Mouse (Mus musculus) layer of hippocampus, postnatal 10 days (tissue): Measurements from ENCODE around the gene Ywhae. TPM values are rescaled to one million over a fixed set of nuclear protein-coding genes. Genes with fewer than 3 reads are reported as not detected.
A peak's percentile ranks its signal among the peaks of the same experiment; 100 is the strongest.

Experiments
- DNase-seq, 2 experiments: peaks; one replicate each; pipeline ENCODE4 v3.0.0; 2021; ENCODE audit warnings: low spot score in 2 of 2
- total RNA-seq, 2 experiments: library from RNA; stranded (reverse); gene quantifications; 2 replicates each; pipeline ENCODE4 v1.2.3; 2021

The Ywhae gene
- total RNA-seq, 2 experiments from 2014 or later, result 1,501 to 1,604 TPM

- DNase-seq, result no peak
These were observed 60.7 kb downstream of the Ywhae start for GRCm38 (mm10) chr11:75793351-75793750.

GRCm38 (mm10) chr11:75794602-75795320, 62.1 kb downstream of the Ywhae start:
- no peak for DNase-seq

- DNase-seq, result peak in 1 of 2 experiments; percentile 38
These were observed 62.6 kb downstream of the Ywhae start for GRCm38 (mm10) chr11:75795321-75795636.

DNA sequence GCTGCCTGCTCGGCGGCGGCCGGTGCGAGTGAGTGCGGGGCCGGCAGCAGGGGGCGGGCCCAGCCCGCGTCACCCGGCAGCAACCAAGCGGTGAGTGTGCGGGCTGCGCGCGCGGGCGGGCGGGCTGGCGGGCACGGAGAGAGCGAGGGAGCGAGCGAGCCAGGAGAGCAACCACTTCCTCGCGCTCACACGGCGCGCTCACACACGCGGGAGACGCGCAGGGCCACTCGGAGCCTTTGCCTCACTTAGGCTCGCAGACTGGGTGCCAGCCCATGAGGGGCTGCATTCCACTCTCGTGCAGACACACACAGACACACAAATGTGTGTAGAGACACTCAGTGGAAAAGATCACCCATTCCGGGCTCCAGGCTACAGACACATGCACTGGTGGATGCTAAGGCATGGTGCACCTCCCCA, 63.4 kb downstream of the Ywhae start, which contains the start of gene Doc2b:
Doc2b (minus strand) TSS at position 21 of the 417 bp plus-strand sequence.
- peak; percentile 74 to 77 for DNase-seq

GRCm38 (mm10) chr11:75796536-75797246, 64.0 kb downstream of the Ywhae start:
- DNase-seq, result no peak

DNA sequence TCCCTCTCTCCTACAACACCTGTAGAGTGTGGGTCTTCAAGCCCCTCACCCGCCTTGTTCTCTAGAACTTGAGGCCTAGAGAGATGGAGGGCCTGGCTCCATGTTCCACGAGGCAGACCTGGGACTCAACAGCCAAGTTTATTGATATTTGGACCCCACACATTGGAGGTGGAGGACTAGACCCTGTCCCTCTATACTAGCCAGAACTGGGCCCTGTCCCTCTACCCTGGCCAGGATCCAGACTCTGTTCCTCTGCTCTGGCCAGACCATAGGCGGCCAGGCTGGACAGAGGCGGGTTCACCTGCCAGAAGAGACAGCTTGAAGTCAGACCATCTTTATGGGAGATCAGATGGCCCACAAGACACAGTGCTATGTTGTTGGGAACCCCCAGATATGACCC, 68.7 kb downstream of the Ywhae start:
- DNase-seq, result no peak

- no peak for DNase-seq
These were observed 69.3 kb downstream of the Ywhae start for GRCm38 (mm10) chr11:75801771-75802550.

GRCm38 (mm10) chr11:75807486-75807885, 74.8 kb downstream of the Ywhae start:
- DNase-seq, result no peak

DNA sequence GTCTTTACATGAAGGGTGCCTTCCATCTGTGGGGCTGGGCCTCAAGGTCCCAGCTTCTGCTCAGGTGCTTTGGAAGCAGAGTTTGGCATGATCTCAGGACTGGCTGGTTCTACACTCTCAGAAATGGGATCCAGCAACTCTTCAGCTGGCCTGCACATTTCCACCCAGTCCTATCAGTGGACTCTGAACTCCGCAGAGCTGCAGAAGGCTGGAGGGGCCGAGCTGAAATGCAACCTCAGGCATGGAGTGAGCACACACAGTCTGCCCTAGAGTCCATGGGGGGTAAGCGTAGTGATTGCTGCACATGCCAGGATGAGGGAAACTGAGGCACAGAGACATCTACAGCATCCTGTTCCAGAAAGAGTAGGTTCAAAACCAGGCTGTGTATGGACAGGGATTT, 77.9 kb downstream of the Ywhae start:
- no peak for DNase-seq

GRCm38 (mm10) chr11:75811900-75812299, 79.2 kb downstream of the Ywhae start:
- peak; percentile 46 to 59 for DNase-seq

GRCm38 (mm10) chr11:75813085-75813484, 80.4 kb downstream of the Ywhae start:
- no peak for DNase-seq

Other genes starting within 250 kb of the Ywhae start
- 100 to 1,000 TPM; 113 to 123 TPM for gene Prpf8, start 246.1 kb upstream of the Ywhae start, total RNA-seq
- gene Rilp, start 222.8 kb upstream of the Ywhae start, total RNA-seq, result 1 to 10 TPM; 3.6 to 4.0 TPM
- gene Scarf1, start 219.3 kb upstream of the Ywhae start, total RNA-seq, result 1 to 10 TPM; 3.5 to 3.6 TPM
- 10 to 100 TPM; 38.3 to 47.5 TPM for gene Slc43a2, start 201.2 kb upstream of the Ywhae start, total RNA-seq
- 100 to 1,000 TPM; 310 to 313 TPM for gene Pitpna, start 144.8 kb upstream of the Ywhae start, total RNA-seq
- gene Inpp5k, start 101.9 kb upstream of the Ywhae start, total RNA-seq, result 10 to 100 TPM; 47.4 to 49.7 TPM
- 10 to 100 TPM; 27.6 to 27.9 TPM for gene Myo1c, start 82.4 kb upstream of the Ywhae start, total RNA-seq
- gene Crk, start 53.6 kb upstream of the Ywhae start, total RNA-seq, result 100 to 1,000 TPM; 127 to 129 TPM
- gene Doc2b, start 63.2 kb downstream of the Ywhae start, total RNA-seq, result 10 to 100 TPM; 76.5 to 82.5 TPM
- gene Rph3al, start 205.6 kb downstream of the Ywhae start, total RNA-seq, result 1 to 10 TPM; 4.2 to 5.6 TPM